Mouse (Mus musculus): ENCODE measurements around the gene Dnaja2. TPM values are rescaled to one million over a fixed set of nuclear protein-coding genes. Genes with fewer than 3 reads are reported as not detected.

Dnaja2 gene
- polyA plus RNA-seq, 1 experiment from 2014 or later = 172 TPM

DNA sequence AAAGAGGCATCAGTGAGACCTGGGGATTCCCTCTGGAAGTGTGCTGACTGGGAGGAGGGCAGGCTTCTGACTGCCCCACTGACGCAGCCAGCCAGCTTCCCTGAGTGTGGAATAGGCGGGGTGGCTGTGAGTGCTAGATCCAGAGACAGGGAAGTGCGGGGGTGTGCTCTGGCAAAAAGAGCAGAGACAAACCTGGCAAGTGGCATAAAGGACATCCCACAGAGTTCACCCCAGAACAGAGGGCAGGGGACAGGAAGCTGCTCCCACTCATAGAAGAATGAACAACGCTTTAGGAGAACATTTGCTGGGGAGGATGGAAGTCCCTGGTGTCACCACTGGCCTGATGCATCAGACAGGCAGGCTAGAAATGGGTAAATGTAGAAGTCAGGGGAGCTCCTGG, 37.8 kb downstream of the Dnaja2 start:
- Histone ChIP-seq H3K27ac (no peak overlapping the region), H3K9ac (replicated peaks) (no peak overlapping the region), H3K4me1 (replicated peaks) (no peaks in the 10 kb centered on the region), H3K9me3 (no peaks in the 10 kb centered on the region), H3K4me2 (replicated peaks) (no peak overlapping the region), H3K27me3 (no peaks in the 10 kb centered on the region), H3K4me3 (replicated peaks) (no peak overlapping the region), H3K36me3 (peaks cover 90% of the 10 kb centered on the region)
- no peak for ATAC-seq
- WGBS = 88% methylated on average over 4 of the region's 4 CpGs

DNA sequence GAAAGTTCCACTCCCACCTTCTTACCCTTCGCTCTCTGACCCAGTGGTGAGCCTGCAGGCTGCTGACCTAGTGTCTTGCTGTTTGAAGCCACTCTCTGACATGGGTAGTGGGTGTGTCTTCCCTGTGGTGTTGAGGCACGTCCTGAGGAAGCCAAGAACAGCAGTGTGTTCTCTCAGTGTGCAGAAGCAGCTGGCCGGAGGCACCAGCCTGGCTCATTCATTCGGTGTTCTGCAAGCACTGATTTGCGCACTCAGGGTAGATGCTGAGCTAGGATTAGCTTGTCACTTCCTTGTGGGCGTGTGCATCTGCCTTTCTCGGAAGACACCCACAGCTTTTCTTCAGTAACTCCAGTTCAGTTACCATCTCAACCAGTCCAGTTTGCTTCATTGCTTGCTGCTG, 39.8 kb downstream of the Dnaja2 start:
- H3K9ac ChIP-seq (replicated peaks) = no peak overlapping the region
- ATAC-seq = no peak
- no peaks in the 10 kb centered on the region for H3K27me3 ChIP-seq
- peaks cover 88% of the 10 kb centered on the region for H3K36me3 ChIP-seq
- WGBS = 81% methylated on average over 7 of the region's 7 CpGs
- no peak overlapping the region for H3K27ac ChIP-seq
- H3K4me2 ChIP-seq (replicated peaks) = no peak overlapping the region
- no peaks in the 10 kb centered on the region for H3K9me3 ChIP-seq
- no peak overlapping the region for H3K4me3 ChIP-seq (replicated peaks)
- no peaks in the 10 kb centered on the region for H3K4me1 ChIP-seq (replicated peaks)

DNA sequence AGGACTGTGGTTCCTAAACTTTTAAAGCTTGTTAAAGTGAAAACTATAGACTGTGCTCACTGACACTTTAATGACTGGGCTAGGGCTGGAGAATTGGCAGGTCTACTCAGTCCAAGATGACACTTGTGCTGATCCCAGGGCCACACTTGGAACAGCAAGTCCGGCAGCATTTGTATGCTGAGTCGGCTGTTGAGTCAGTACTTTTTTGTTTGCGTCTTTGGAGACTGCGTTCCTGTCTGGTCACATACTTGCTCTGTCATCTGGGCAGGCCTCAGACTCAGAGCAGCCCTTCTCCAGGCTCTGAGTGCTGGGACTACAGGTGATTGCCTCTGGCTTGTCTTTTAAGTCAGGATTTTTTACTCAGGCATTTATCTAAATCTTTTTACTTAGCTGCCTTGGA, 41.9 kb downstream of the Dnaja2 start:
- peaks cover 92% of the 10 kb centered on the region for H3K36me3 ChIP-seq
- H3K9ac ChIP-seq (replicated peaks) = no peak overlapping the region
- H3K27me3 ChIP-seq = no peaks in the 10 kb centered on the region
- no peak overlapping the region for H3K4me3 ChIP-seq (replicated peaks)
- 87% methylated on average over 4 of the region's 4 CpGs for WGBS
- no peak for ATAC-seq
- no peaks in the 10 kb centered on the region for H3K4me1 ChIP-seq (replicated peaks)
- H3K4me2 ChIP-seq (replicated peaks) = no peak overlapping the region
- H3K9me3 ChIP-seq = no peaks in the 10 kb centered on the region
- no peak overlapping the region for H3K27ac ChIP-seq

DNA sequence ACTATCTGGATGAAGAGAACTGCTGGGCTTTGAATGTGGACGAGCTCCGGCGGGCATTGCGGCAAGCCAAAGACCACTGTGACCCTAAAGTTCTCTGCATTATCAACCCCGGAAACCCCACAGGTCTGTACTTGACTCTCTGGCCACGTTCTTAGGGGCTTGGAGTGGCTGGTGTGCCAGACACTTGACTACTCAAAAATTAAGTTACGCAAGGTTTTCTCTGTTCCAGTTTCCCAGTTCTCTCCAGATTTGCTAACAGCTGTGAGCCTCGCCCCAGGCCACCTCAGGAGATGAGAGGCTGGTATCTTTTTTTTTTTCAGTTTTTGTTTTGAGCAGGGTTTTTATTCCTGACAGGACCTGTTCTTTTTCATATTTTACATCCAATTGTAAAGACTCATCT, 42.9 kb downstream of the Dnaja2 start:
- ATAC-seq = no peak
- Histone ChIP-seq H3K9ac (replicated peaks) (no peak overlapping the region), H3K27me3 (no peaks in the 10 kb centered on the region), H3K9me3 (no peaks in the 10 kb centered on the region), H3K27ac (no peak overlapping the region), H3K4me2 (replicated peaks) (no peak overlapping the region), H3K36me3 (peaks cover 88% of the 10 kb centered on the region), H3K4me1 (replicated peaks) (no peaks in the 10 kb centered on the region), H3K4me3 (replicated peaks) (no peak overlapping the region)
- 87% methylated on average over 8 of the region's 8 CpGs for WGBS

DNA sequence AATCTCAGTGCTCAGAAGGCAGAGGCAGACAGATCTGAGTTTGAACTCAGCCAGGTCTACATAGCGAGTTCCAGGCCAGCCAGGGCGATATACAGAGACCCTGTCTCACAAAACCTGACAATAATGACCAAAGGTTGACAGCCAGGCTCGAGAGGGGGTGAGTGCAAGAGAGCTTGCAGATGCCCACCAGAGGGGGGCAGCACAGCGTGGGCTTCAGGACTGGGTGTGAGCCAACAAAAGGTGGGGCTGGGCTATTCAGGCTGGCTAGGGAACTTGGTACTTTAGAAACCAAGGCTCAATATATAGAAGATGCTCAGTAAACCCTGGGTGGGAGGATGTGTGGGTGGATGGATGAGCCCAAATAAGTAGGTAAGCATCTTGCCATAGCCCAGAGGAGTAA, 46.5 kb downstream of the Dnaja2 start:
- ATAC-seq = no peak
- Histone ChIP-seq H3K4me2 (replicated peaks) (no peak overlapping the region), H3K9me3 (no peaks in the 10 kb centered on the region), H3K27ac (no peak overlapping the region), H3K36me3 (peaks cover 86% of the 10 kb centered on the region), H3K9ac (replicated peaks) (no peak overlapping the region), H3K27me3 (no peaks in the 10 kb centered on the region), H3K4me3 (replicated peaks) (no peak overlapping the region), H3K4me1 (replicated peaks) (no peaks in the 10 kb centered on the region)
- WGBS = 78% methylated on average over 4 of the region's 4 CpGs

DNA sequence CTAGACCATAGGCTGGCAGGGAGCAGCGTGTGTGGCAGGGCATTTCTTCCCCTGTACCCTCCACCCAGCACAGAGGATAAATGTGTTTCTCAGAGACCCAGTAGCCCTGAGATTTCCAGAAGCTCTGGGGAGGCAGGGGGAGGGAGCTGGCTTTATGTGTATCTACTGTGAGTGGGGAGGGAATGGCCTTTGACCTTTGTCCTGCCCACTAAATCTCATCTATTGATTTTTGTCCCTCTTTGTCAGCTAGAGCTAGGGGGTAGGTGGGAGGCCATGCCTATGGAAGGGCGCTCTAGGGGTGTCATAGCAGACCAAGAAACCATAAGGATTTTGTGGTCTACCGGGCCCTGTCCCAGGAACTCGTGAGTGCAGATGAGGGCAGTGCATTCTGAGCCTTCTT, 48.5 kb downstream of the Dnaja2 start:
- no peak overlapping the region for H3K4me2 ChIP-seq (replicated peaks)
- ATAC-seq = no peak
- WGBS = 69% methylated on average over 4 of the region's 4 CpGs
- H3K4me3 ChIP-seq (replicated peaks) = no peak overlapping the region
- no peaks in the 10 kb centered on the region for H3K4me1 ChIP-seq (replicated peaks)
- H3K36me3 ChIP-seq = peaks cover 72% of the 10 kb centered on the region
- no peak overlapping the region for H3K27ac ChIP-seq
- H3K9ac ChIP-seq (replicated peaks) = no peak overlapping the region
- no peaks in the 10 kb centered on the region for H3K27me3 ChIP-seq
- no peaks in the 10 kb centered on the region for H3K9me3 ChIP-seq

DNA sequence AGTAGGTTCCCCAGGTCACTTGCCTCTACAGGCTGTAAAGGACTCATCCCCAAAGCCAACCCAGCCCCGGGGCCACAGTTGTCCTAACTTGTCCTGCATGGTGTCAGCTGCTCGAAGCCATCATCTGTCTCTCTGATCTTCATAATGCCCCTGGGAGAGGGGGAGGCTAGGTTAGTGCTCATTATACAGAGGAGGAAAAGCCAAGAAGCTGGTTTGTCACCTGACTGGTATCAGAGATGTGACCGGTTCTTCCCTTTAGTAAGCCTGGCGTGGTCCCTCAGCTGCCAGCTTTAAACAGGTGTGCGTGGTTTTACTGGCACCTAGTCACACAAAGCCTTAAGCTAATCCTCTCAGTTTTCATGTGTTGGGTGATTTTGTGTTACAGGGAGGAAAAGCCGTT, 50.4 kb downstream of the Dnaja2 start:
- H3K4me1 ChIP-seq (replicated peaks) = peaks cover 10% of the 10 kb centered on the region; the same call in 1 of the 2 replicates
- no peak overlapping the region for H3K9ac ChIP-seq (replicated peaks)
- no peak overlapping the region for H3K4me2 ChIP-seq (replicated peaks)
- 80% methylated on average over 6 of the region's 6 CpGs for WGBS
- H3K36me3 ChIP-seq = peaks cover 53% of the 10 kb centered on the region
- H3K27me3 ChIP-seq = no peaks in the 10 kb centered on the region
- no peaks in the 10 kb centered on the region for H3K9me3 ChIP-seq
- ATAC-seq = no peak
- H3K27ac ChIP-seq = no peak overlapping the region
- no peak overlapping the region for H3K4me3 ChIP-seq (replicated peaks)

DNA sequence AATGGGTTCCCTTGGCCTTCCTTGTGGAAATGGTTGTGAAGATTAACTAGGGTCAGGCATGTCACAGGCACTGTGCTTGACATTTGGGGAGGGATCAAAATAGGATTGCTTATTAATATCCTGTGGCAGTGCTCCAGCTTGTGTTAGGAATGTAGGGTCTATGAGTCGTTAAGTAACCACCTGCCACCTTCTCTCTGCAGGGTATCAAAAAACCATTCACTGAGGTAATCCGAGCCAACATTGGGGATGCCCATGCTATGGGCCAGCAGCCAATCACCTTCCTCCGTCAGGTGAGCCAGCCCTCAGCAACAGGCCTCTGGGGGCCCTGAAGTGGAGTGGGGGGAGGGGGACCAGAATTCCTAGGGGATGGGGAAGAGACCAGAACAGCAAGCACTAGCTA, 52.1 kb downstream of the Dnaja2 start:
- H3K36me3 ChIP-seq = peaks cover 38% of the 10 kb centered on the region
- 55% methylated on average over 3 of the region's 3 CpGs for WGBS

DNA sequence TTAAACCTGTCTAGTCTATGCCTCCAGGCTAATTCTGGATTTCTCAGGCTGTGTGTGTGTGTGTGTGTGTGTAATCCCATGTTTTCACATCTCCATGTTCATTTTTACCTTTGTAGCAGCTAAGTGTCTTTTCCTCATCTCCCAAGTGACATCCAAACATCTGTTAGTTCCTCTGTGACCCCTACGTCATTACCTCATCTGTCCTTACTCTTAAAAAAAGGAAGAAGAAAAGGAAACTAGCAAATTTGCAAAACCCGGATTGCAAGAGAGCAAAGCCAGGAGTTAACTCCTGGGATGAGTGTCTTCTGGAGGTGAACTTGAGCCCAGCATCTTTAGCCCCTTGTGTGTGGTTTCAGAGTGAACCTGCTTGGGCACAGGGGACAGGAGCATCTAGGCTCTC, 52.8 kb downstream of the Dnaja2 start:
- peaks cover 20% of the 10 kb centered on the region for H3K4me1 ChIP-seq (replicated peaks)
- H3K27me3 ChIP-seq = no peaks in the 10 kb centered on the region
- no peaks in the 10 kb centered on the region for H3K9me3 ChIP-seq
- no peak overlapping the region for H3K4me3 ChIP-seq (replicated peaks)
- 76% methylated on average over 2 of the region's 2 CpGs for WGBS
- H3K27ac ChIP-seq = no peak overlapping the region
- no peak overlapping the region for H3K4me2 ChIP-seq (replicated peaks)
- no peak for ATAC-seq
- H3K36me3 ChIP-seq = peaks cover 34% of the 10 kb centered on the region
- H3K9ac ChIP-seq (replicated peaks) = no peak overlapping the region

More for the DNA sequence above, 52.1 kb downstream of the Dnaja2 start:
- no peak overlapping the region for H3K9ac ChIP-seq (replicated peaks)
- H3K4me3 ChIP-seq (replicated peaks) = no peak overlapping the region
- ATAC-seq = no peak
- peaks cover 20% of the 10 kb centered on the region for H3K4me1 ChIP-seq (replicated peaks)
- H3K27ac ChIP-seq = no peak overlapping the region
- H3K4me2 ChIP-seq (replicated peaks) = no peak overlapping the region
- no peaks in the 10 kb centered on the region for H3K27me3 ChIP-seq
- no peaks in the 10 kb centered on the region for H3K9me3 ChIP-seq

DNA sequence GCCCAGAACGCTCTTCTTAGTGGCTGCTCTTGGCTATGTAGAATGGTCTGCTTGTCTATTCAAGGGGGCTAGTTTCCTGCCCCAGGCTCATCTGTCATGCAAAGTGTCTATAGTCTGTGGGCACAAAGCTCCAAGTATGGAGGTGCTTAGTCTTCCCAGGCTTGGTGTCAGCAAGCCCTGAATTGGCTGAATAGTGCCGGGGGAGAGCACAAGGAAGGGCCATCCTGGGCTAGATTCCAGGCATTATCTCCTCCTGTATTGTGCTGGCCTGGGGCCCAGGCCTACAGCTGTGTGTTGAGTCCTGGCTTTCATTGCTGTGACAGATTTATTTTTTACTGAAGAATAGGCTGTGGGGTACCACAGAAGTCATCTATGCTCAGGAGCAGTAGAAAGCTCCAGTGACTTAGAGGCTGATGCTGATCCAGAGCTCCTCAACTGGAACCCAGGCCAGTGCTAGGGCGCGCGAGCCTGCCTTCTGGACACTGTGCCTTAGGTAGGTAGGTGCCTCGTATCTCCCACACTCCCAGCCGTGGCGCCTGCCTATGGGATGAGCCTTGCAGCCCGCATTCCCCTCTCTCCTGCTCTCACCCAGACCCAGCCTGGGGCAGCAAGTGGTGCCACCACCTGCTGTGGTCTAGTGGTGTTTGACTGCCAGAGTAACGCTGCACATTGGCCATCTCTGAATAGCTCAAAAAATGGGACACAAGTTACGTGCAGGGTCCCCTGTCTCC, 54.0 kb downstream of the Dnaja2 start:
- 0 out of 2 replicates have a peak overlapping the region, but pooled peaks have one; percentile 10 for H3K9ac ChIP-seq (replicated peaks)
- ATAC-seq = peak; percentile 65

DNA sequence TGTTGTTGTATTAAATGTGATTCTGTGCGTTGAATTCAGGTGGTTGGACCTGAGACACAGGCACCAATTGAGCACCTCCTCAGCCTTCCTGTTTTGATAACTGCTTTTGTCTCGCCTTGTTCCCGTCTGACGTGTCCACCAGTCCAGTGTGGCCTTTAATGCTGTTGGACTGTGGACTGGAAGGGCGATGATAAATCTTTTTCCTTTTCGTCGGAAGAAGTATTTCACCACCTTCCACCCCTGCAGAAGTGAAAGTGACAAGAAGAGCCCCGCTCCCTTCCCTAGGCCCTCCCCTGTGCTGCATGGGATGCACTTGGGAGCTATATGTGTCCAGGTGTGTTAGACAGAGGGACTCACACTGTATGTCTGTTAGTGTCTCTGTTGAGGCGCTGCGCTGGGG, 54.7 kb downstream of the Dnaja2 start:
- H3K4me2 ChIP-seq (replicated peaks) = no peak overlapping the region
- H3K27ac ChIP-seq = peak overlapping the region; percentile 56
- H3K9ac ChIP-seq (replicated peaks) = no peak overlapping the region
- no peaks in the 10 kb centered on the region for H3K27me3 ChIP-seq
- peaks cover 20% of the 10 kb centered on the region for H3K4me1 ChIP-seq (replicated peaks)
- ATAC-seq = no peak
- WGBS = 92% methylated on average over 10 of the region's 10 CpGs
- H3K4me3 ChIP-seq (replicated peaks) = no peak overlapping the region
- H3K9me3 ChIP-seq = no peaks in the 10 kb centered on the region
- H3K36me3 ChIP-seq = peaks cover 24% of the 10 kb centered on the region

More for the DNA sequence above, 54.0 kb downstream of the Dnaja2 start:
- Histone ChIP-seq H3K4me2 (replicated peaks) (no peak overlapping the region), H3K27ac (peak overlapping the region; percentile 56), H3K4me3 (replicated peaks) (no peak overlapping the region), H3K4me1 (replicated peaks) (peaks cover 20% of the 10 kb centered on the region), H3K9me3 (no peaks in the 10 kb centered on the region), H3K36me3 (peaks cover 31% of the 10 kb centered on the region), H3K27me3 (no peaks in the 10 kb centered on the region)
- WGBS = 74% methylated on average over 11 of the region's 11 CpGs

DNA sequence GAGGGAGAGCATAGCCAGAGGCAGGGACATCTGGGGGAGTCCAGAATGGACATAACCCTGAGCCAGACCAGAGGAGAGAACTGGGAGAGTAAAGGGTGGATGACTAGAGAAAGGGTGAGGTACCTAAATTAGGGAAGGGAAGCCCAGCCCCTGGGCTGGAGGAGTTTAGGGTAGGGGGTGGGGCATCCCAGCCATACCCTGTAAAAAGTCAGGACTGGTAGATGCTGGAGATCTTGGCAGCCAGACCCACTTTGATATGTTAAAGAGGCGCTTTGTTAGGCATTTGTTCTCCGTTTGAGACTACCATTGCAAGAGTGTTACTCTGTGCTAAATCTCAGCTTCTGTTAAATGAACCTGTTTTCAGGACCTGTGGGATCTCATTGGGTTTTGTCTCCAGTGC, 56.6 kb downstream of the Dnaja2 start:
- WGBS = 25% methylated on average over 2 of the region's 2 CpGs
- Histone ChIP-seq H3K4me3 (replicated peaks) (no peak overlapping the region), H3K9ac (replicated peaks) (no peak overlapping the region), H3K4me2 (replicated peaks) (no peak overlapping the region), H3K27me3 (no peaks in the 10 kb centered on the region), H3K4me1 (replicated peaks) (peaks cover 24% of the 10 kb centered on the region), H3K27ac (no peak overlapping the region), H3K9me3 (no peaks in the 10 kb centered on the region), H3K36me3 (peaks cover 12% of the 10 kb centered on the region)
- ATAC-seq = no peak

DNA sequence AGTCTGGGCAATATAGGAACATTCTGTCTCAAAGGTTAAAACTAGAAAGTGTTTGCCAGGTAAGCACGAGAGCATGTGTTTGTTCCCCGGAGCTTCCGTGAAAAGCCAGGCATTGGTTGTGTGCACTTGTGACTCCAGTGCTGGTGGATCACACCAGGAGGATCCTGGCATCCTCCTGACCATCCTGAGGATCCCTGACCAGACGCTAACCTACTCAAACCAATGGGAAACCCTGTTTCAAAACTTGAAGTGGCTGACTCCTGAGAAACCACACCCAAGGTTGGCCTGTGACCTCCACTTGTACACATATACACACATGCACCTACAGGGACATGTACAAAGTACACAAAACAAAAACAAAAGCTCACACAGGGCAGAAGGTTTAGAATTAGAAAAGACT, 58.4 kb downstream of the Dnaja2 start:
- 90% methylated on average over 4 of the region's 4 CpGs for WGBS
- peaks cover 10% of the 10 kb centered on the region; the same call in 1 of the 2 replicates for H3K36me3 ChIP-seq
- H3K4me3 ChIP-seq (replicated peaks) = no peak overlapping the region
- ATAC-seq = no peak
- no peaks in the 10 kb centered on the region for H3K9me3 ChIP-seq
- H3K4me1 ChIP-seq (replicated peaks) = peaks cover 30% of the 10 kb centered on the region
- no peaks in the 10 kb centered on the region for H3K27me3 ChIP-seq
- H3K27ac ChIP-seq = no peak overlapping the region
- no peak overlapping the region for H3K4me2 ChIP-seq (replicated peaks)
- H3K9ac ChIP-seq (replicated peaks) = no peak overlapping the region

All from midbrain, embryonic 13.5 days (tissue).